Mouse (Mus musculus) heart, embryonic 12.5 days (tissue): ENCODE data around the gene Olfr685. TPM values are rescaled to one million over a fixed set of nuclear protein-coding genes. Genes with fewer than 3 reads are reported as not detected.

Experiments used
- ATAC-seq: fragments of 200-750 bp; cut with Nextera tagmentation; 2 replicates; pipeline ENCODE4 v1.8.0; 2017; ENCODE audit warnings: moderate TSS enrichment, moderate library complexity; ENCODE audit not compliant: insufficient number of reproducible peaks, low FRiP score
- H3K27ac ChIP-seq: fragments of 300-500 bp; sonication (generic); 2 replicates; pipeline ENCODE4 v1.5.1; 2016; ENCODE audit warnings: mild to moderate bottlenecking, moderate library complexity; ENCODE audit not compliant: poor library complexity, severe bottlenecking
- H3K27me3 ChIP-seq: fragments of 300-500 bp; sonication (generic); replicated peaks from 2 replicates; pipeline ENCODE4 v1.6.1; 2016; ENCODE audit warnings: mild to moderate bottlenecking, moderate library complexity
- H3K36me3 ChIP-seq: fragments of 300-500 bp; sonication (generic); 2 replicates; pipeline ENCODE4 v1.6.1; 2016; ENCODE audit warnings: mild to moderate bottlenecking, moderate library complexity
- H3K4me1 ChIP-seq: fragments of 300-500 bp; sonication (generic); replicated peaks from 2 replicates; pipeline ENCODE4 v1.6.1; 2016; ENCODE audit warnings: mild to moderate bottlenecking
- H3K4me2 ChIP-seq: fragments of 300-500 bp; sonication (generic); 2 replicates; pipeline ENCODE4 v1.6.1; 2016; ENCODE audit warnings: mild to moderate bottlenecking, moderate library complexity
- H3K4me3 ChIP-seq: fragments of 300-500 bp; sonication (generic); 2 replicates; pipeline ENCODE4 v1.5.1; 2016; ENCODE audit warnings: mild to moderate bottlenecking
- H3K9ac ChIP-seq: fragments of 300-500 bp; sonication (generic); 2 replicates; pipeline ENCODE4 v1.6.1; 2016; ENCODE audit warnings: mild to moderate bottlenecking, moderate library complexity
- H3K9me3 ChIP-seq: fragments of 300-500 bp; sonication (generic); replicated peaks from 2 replicates; pipeline ENCODE4 v1.6.1; 2016; ENCODE audit warnings: mild to moderate bottlenecking, moderate library complexity
- WGBS: fragments of 180-500 bp; shearing (Covaris S2); methylation state at CpG from one replicate; pipeline ENCODE4 v1.1.7; 2016; 5-methylcytosine and 5-hydroxymethylcytosine counted together
- polyA plus RNA-seq: library from polyadenylated mRNA; unstranded; fragments of >200 nt; fragmentation: Nextera tagmentation; extraction: Ambion mirVana; gene quantifications from 2 replicates; pipeline ENCODE4 v1.2.1, GENCODE M21; 2016

Gene Olfr685
- not detected in 2 replicates for polyA plus RNA-seq

GRCm38 (mm10) chr7:105185912-105186311 lies at the start of gene Olfr685:
TSS of gene Olfr685 (minus strand) at chr7:105186012.
- H3K27me3 ChIP-seq: no peaks in the 10 kb centered on the region

GRCm38 (mm10) chr7:105229386-105229785 lies 43.6 kb upstream of the Olfr685 start:
- no peaks in the 10 kb centered on the region for H3K9me3 ChIP-seq
- no peak overlapping the region for H3K4me3 ChIP-seq
- 64% methylated on average over 2 of the region's 2 CpGs for WGBS
- no peak overlapping the region for H3K9ac ChIP-seq
- no peaks in the 10 kb centered on the region for H3K36me3 ChIP-seq
- no peaks in the 10 kb centered on the region for H3K4me1 ChIP-seq
- no peaks in the 10 kb centered on the region for H3K27me3 ChIP-seq
- no peak overlapping the region; the same call in 1 of the 2 replicates for H3K27ac ChIP-seq
- H3K4me2 ChIP-seq: no peak overlapping the region
- no peak for ATAC-seq

More at GRCm38 (mm10) chr7:105185912-105186311, at the start of gene Olfr685:
- no peaks in the 10 kb centered on the region for H3K36me3 ChIP-seq
- H3K4me3 ChIP-seq: no peak within 1 kb of the TSS
- 50% methylated on average over 1 of the region's 1 CpGs for WGBS
- no peak within 1 kb of the TSS for H3K4me2 ChIP-seq
- no peaks in the 10 kb centered on the region for H3K9me3 ChIP-seq
- H3K27ac ChIP-seq: no peak within 1 kb of the TSS
- ATAC-seq: no peak
- H3K4me1 ChIP-seq: no peaks in the 10 kb centered on the region
- no peak within 1 kb of the TSS for H3K9ac ChIP-seq

DNA sequence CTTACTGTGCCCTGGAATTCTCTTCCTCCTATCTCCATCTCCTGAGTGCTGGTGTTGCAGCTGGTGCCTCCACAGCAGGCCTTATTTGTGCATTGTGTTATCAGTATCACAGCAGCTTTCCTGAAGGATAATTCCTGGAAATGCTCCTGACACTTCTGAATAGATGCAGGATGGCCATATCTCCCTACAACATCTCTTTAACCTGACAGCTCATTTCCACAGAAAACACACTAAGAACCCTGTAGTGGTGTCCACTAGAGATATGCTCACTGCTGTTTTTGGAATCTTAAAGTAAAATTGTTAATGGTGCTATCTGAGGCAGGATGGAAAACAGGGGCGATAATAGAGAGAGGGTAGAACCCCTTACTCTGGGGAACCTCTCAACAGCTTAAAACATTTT lies 42.3 kb upstream of the Olfr685 start:
- ATAC-seq: peak; percentile 82
- no peak overlapping the region for H3K27ac ChIP-seq
- no peak overlapping the region for H3K4me3 ChIP-seq

DNA sequence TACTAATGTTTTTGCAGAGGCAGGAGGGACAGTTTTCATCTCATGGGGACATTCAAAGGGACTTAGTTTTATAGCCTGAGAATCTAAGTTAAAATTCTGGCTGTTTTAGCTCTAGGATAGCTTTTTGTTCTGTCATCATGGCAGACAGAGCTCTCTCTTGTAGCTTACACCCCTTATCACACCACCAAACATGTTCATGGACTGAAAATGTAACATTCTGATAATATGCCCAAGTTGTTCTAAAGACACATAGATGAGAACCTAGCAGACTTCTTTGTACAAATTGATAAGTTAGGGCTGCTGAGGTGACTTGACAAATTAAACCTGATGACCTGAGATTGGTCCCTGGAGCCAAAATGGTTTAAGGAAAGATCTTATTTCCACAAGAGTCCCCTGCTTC lies 40.9 kb upstream of the Olfr685 start:
- H3K27me3 ChIP-seq: no peaks in the 10 kb centered on the region
- H3K9me3 ChIP-seq: no peaks in the 10 kb centered on the region
- H3K4me3 ChIP-seq: no peak overlapping the region
- no peak overlapping the region for H3K9ac ChIP-seq
- no peaks in the 10 kb centered on the region for H3K4me1 ChIP-seq
- no peak for ATAC-seq
- no peak overlapping the region for H3K4me2 ChIP-seq
- H3K27ac ChIP-seq: no peak overlapping the region
- no peaks in the 10 kb centered on the region for H3K36me3 ChIP-seq

More for the DNA sequence above, 42.3 kb upstream of the Olfr685 start:
- WGBS: 63% methylated on average over 1 of the region's 1 CpGs
- no peaks in the 10 kb centered on the region for H3K9me3 ChIP-seq
- H3K4me1 ChIP-seq: no peaks in the 10 kb centered on the region
- no peak overlapping the region for H3K9ac ChIP-seq
- H3K36me3 ChIP-seq: no peaks in the 10 kb centered on the region
- H3K27me3 ChIP-seq: no peaks in the 10 kb centered on the region
- no peak overlapping the region for H3K4me2 ChIP-seq

DNA sequence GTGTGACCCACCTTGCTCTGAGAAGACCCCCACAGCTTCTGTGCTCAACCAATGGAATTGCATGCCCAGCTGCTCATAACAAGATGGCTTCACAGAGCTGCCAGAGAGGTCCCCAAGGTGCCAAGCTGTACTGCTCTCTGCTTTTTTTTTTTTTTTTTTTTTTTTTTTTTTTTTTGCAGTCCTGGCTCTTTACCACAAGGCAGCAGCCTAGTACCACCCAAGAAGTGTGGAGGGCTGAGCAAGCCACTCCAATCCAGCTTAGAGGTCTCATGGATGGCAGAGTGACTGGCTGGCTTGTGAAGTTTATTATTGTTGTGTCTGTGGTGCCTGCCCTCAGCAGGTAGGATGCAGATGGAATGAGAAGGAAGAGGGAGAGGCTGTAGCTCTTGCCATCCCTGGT lies 40.3 kb upstream of the Olfr685 start:
- H3K27me3 ChIP-seq: no peaks in the 10 kb centered on the region
- H3K36me3 ChIP-seq: no peaks in the 10 kb centered on the region
- H3K4me3 ChIP-seq: no peak overlapping the region
- no peaks in the 10 kb centered on the region for H3K4me1 ChIP-seq
- ATAC-seq: peak; percentile 42; the same call in 1 of the 2 replicates
- no peak overlapping the region for H3K9ac ChIP-seq
- no peak overlapping the region for H3K27ac ChIP-seq
- H3K4me2 ChIP-seq: no peak overlapping the region
- H3K9me3 ChIP-seq: no peaks in the 10 kb centered on the region

GRCm38 (mm10) chr7:105218281-105218680 lies 32.5 kb upstream of the Olfr685 start:
- Histone ChIP-seq H3K9ac (no peak overlapping the region), H3K9me3 (no peaks in the 10 kb centered on the region), H3K4me2 (no peak overlapping the region), H3K4me3 (no peak overlapping the region), H3K4me1 (no peaks in the 10 kb centered on the region), H3K27ac (no peak overlapping the region), H3K27me3 (no peaks in the 10 kb centered on the region), H3K36me3 (no peaks in the 10 kb centered on the region)
- 57% methylated on average over 4 of the region's 4 CpGs for WGBS
- no peak for ATAC-seq

- no peaks in the 10 kb centered on the region for H3K27me3 ChIP-seq
- H3K27ac ChIP-seq: no peak overlapping the region
- ATAC-seq: no peak
- H3K36me3 ChIP-seq: no peaks in the 10 kb centered on the region
- H3K4me1 ChIP-seq: no peaks in the 10 kb centered on the region
- no peak overlapping the region for H3K4me3 ChIP-seq
- no peaks in the 10 kb centered on the region for H3K9me3 ChIP-seq
- 44% methylated on average over 1 of the region's 1 CpGs for WGBS
- H3K4me2 ChIP-seq: no peak overlapping the region
- H3K9ac ChIP-seq: no peak overlapping the region
These were observed 28.9 kb upstream of the Olfr685 start for GRCm38 (mm10) chr7:105214761-105215160.

DNA sequence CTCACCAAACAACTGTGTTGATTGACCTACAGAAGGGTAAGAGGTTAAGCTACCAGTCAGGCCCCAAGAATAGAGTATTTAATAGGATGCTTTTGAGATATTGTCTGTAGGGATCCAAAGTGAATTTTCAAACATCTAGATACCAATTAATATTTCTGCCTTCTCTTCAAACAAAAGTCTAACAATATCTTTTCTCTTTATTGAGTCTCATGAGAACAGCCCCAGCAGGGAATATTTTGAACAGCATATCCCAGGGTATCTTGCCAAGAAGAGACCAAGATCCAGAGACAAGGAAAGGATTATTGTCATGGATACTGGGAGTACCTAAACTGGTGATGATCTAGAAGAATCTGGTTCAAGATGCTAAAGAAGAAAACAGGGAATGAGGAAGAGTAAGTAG lies 21.6 kb upstream of the Olfr685 start, which contains the start of gene Olfr686:
Gene Olfr686 (minus strand): TSS at position 101 of the 400 bp plus-strand sequence.
- no peak for ATAC-seq
- Histone ChIP-seq H3K36me3 (no peaks in the 10 kb centered on the region), H3K4me2 (no peak within 1 kb of the TSS), H3K9ac (no peak within 1 kb of the TSS), H3K9me3 (no peaks in the 10 kb centered on the region), H3K4me3 (no peak within 1 kb of the TSS), H3K4me1 (no peaks in the 10 kb centered on the region), H3K27ac (no peak within 1 kb of the TSS), H3K27me3 (no peaks in the 10 kb centered on the region)

DNA sequence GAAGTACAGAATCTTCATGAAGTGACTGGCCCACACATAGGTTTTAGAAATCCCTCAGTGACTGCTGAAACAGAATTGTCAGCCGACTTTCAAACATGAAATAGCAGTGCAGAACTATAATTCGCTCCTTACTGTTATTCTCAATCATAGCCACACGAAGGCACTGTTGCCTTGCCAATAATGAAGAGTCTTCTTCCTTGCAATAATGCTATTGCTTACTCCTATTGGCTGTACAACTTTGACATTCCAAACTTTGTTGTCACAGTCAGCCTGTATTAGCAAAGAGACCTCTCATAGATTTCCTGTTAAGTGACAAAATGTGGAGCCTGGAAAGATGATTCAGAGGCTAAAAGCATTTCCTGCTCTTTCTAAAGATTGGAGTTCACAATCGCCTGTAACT lies 15.0 kb downstream of the Olfr685 start:
- Histone ChIP-seq H3K4me3 (no peak overlapping the region), H3K9ac (no peak overlapping the region), H3K27ac (no peak overlapping the region), H3K4me2 (no peak overlapping the region), H3K27me3 (no peaks in the 10 kb centered on the region), H3K36me3 (no peaks in the 10 kb centered on the region), H3K4me1 (no peaks in the 10 kb centered on the region), H3K9me3 (no peaks in the 10 kb centered on the region)
- WGBS: 50% methylated on average over 4 of the region's 4 CpGs
- no peak for ATAC-seq

GRCm38 (mm10) chr7:105163553-105163952 lies 22.3 kb downstream of the Olfr685 start, which contains the start of gene Olfr684:
TSS of gene Olfr684 (minus strand) at chr7:105163653.
- Histone ChIP-seq H3K4me2 (no peak within 1 kb of the TSS), H3K4me3 (no peak within 1 kb of the TSS), H3K27ac (no peak within 1 kb of the TSS), H3K36me3 (no peaks in the 10 kb centered on the region), H3K9me3 (no peaks in the 10 kb centered on the region), H3K9ac (no peak within 1 kb of the TSS), H3K27me3 (no peaks in the 10 kb centered on the region), H3K4me1 (no peaks in the 10 kb centered on the region)
- ATAC-seq: no peak
- WGBS: 68% methylated on average over 1 of the region's 1 CpGs

DNA sequence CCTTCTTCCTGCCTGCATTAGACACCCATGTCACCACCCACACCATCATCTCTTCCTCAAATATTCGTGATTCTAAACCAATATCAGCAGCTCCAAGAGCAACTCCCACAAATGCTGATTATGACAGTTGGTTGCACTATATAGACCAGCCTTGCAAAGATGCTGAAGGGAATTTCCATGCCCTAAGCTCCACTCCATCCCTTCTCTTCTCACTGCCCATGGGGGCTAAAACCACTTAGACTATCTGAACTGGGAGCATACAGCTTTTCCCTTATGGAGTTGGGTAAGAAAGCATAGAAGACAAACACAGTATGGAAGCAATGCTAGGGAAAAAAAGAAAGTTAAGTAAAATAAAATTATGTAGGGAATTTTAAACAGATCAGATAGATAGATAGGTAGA lies 38.9 kb downstream of the Olfr685 start, which contains the start of gene Olfr683:
Gene Olfr683 (minus strand): TSS at position 101 of the 400 bp plus-strand sequence.
- 56% methylated on average over 1 of the region's 1 CpGs for WGBS
- Histone ChIP-seq H3K4me1 (no peaks in the 10 kb centered on the region), H3K4me2 (no peak within 1 kb of the TSS), H3K9ac (no peak within 1 kb of the TSS), H3K27me3 (no peaks in the 10 kb centered on the region), H3K36me3 (no peaks in the 10 kb centered on the region), H3K4me3 (no peak within 1 kb of the TSS), H3K27ac (no peak within 1 kb of the TSS), H3K9me3 (no peaks in the 10 kb centered on the region)
- no peak for ATAC-seq

DNA sequence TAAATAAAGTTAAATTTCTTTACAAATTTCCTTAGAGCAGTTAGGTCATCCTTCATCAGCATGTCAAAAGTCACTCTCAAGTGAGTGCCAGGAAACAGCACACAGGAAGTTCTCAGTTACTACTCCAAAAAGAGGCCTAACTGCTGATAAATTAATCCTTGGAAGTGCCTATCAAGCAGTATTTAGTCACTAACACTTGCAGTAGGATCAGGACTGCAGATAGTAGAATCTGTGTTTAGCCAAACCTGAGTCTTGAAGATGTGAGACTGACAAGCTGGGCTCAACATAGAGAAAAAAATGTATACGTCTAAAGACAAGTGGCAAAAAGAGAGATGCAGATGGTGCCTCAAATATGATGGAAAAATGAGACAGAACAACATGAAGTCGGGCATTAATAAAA lies 44.5 kb downstream of the Olfr685 start:
- Histone ChIP-seq H3K4me2 (no peak overlapping the region), H3K4me3 (no peak overlapping the region), H3K27ac (no peak overlapping the region), H3K4me1 (no peaks in the 10 kb centered on the region), H3K36me3 (no peaks in the 10 kb centered on the region), H3K9me3 (no peaks in the 10 kb centered on the region), H3K27me3 (no peaks in the 10 kb centered on the region), H3K9ac (no peak overlapping the region)
- ATAC-seq: no peak
- 63% methylated on average over 2 of the region's 2 CpGs for WGBS
